In the genomic region with DNA sequence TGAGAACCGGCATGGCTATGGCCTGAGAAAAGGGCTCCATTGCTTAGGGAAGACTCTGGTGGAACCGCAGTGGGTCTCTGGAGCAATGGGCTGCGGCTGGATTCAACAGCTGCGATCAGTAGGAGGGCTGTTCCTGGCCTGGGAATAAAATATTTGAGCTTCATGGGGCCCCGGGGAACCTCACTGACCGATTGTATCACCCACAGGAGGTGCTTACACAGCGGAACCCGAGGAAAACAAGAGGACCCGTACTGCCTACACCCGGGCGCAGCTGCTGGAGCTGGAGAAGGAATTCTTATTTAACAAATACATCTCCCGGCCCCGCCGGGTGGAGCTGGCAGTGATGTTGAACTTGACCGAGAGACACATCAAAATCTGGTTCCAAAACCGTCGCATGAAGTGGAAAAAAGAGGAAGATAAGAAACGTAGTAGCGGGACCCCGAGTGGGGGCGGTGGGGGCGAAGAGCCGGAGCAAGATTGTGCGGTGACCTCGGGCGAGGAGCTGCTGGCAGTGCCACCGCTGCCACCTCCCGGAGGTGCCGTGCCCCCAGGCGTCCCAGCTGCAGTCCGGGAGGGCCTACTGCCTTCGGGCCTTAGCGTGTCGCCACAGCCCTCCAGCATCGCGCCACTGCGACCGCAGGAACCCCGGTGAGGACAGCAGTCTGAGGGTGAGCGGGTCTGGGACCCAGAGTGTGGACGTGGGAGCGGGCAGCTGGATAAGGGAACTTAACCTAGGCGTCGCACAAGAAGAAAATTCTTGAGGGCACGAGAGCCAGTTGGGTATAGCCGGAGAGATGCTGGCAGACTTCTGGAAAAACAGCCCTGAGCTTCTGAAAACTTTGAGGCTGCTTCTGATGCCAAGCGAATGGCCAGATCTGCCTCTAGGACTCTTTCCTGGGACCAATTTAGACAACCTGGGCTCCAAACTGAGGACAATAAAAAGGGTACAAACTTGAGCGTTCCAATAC, we compare ENCODE assay signal across 17 mouse cellular contexts. TPM values are rescaled to one million over a fixed set of nuclear protein-coding genes. Genes with fewer than 3 reads are reported as not detected.
DNase-seq lines count a peak whose midpoint lies in the region; ATAC-seq lines count a peak whose summit lies in the region.
"Had no signal": no experiment of that assay in that cellular context is flagged by ENCODE, and none has a peak within 500 bp of the region (broad histone marks: within the 10 kb centered on the region; RNA-seq: fewer than 3 reads in every experiment).

No protein-coding gene starts in this region.

- ATAC-seq in megakaryocyte progenitor cell, adult 5-6 weeks (replicated peaks; ENCODE audit: poor library complexity): peak; percentile 41; the same call in 1 of the 2 replicates
- ATAC-seq: forebrain, embryonic 16.5 days; hindbrain, postnatal 0 days; lung, postnatal 0 days had no signal

- peak; percentile 83 for DNase-seq in heart, adult 11 months
- DNase-seq in heart, postnatal 36 days: no peak
- DNase-seq in retina, embryonic 14.5 days (ENCODE audit: low spot score): peak; percentile 48
- no peak for DNase-seq in retina, postnatal 1 day
- no peak for DNase-seq in spleen, adult 12 weeks (ENCODE audit: low spot score)
- no peak for DNase-seq in left cerebral cortex, postnatal 25 days (ENCODE audit: low spot score in 2 of 2)
- DNase-seq in heart, postnatal 10 days: no peak
- DNase-seq: cerebellum, adult 9-10 months; gastrocnemius, postnatal 14 days; kidney, postnatal 10 days; thymus, adult 18-20 months had no signal

- intact Hi-C loops in heart, postnatal 36 days (cut with DNase I): no loop called here
- intact Hi-C loops in left cerebral cortex, postnatal 25 days (cut with DNase I): loop anchor here (2.0 to 10.0 kb wide), 3 partner anchors 38 to 450 kb away; partner anchors contain the start of gene Flt1
- intact Hi-C loops in heart, postnatal 10 days (cut with DNase I): no loop called here

RNA-seq across cellular contexts. Expression of gene Pdx1, which starts 4.7 kb away (rescaled TPM):
- total RNA-seq in heart, postnatal 36 days (2021): not detected
- not detected in 2 replicates for total RNA-seq in megakaryocyte progenitor cell, adult 5-6 weeks (2015)
- total RNA-seq in megakaryocyte progenitor cell, adult 5-6 weeks (2017): not detected in 2 replicates
- total RNA-seq in left cerebral cortex, postnatal 25 days (2021): not detected
- total RNA-seq in heart, postnatal 10 days (2021): not detected
- total RNA-seq: gastrocnemius, postnatal 14 days; hindbrain, postnatal 0 days; layer of hippocampus, postnatal 14 days; liver, adult 2 months had no signal

RNA-seq across cellular contexts. Expression of gene Cdx2, which starts 32.6 kb away (rescaled TPM):
- not detected for total RNA-seq in heart, postnatal 36 days (2021)
- not detected in 2 replicates for total RNA-seq in megakaryocyte progenitor cell, adult 5-6 weeks (2015)
- total RNA-seq in megakaryocyte progenitor cell, adult 5-6 weeks (2017): not detected in 2 replicates
- not detected for total RNA-seq in left cerebral cortex, postnatal 25 days (2021)
- not detected for total RNA-seq in heart, postnatal 10 days (2021)
- total RNA-seq: gastrocnemius, postnatal 14 days; hindbrain, postnatal 0 days; layer of hippocampus, postnatal 14 days; liver, adult 2 months had no signal

RNA-seq across cellular contexts. Expression of gene Urad, which starts 47.8 kb away (rescaled TPM):
- not detected for total RNA-seq in heart, postnatal 36 days (2021)
- total RNA-seq in megakaryocyte progenitor cell, adult 5-6 weeks (2015): not detected in 2 replicates
- not detected in 2 replicates for total RNA-seq in megakaryocyte progenitor cell, adult 5-6 weeks (2017)
- total RNA-seq in left cerebral cortex, postnatal 25 days (2021): not detected
- not detected for total RNA-seq in heart, postnatal 10 days (2021)
- total RNA-seq: gastrocnemius, postnatal 14 days; hindbrain, postnatal 0 days; layer of hippocampus, postnatal 14 days had no signal

Comparison
In these comparisons a context has a peak if more than half of its experiments do, and no peak if none do; other contexts are left out.
1. DNase-seq: peak in heart, adult 11 months (single experiment) and retina, embryonic 14.5 days (single experiment); none in heart, postnatal 36 days (0 of 2), retina, postnatal 1 day (single experiment), spleen, adult 12 weeks (single experiment), left cerebral cortex, postnatal 25 days (0 of 2) and heart, postnatal 10 days (0 of 2).